Mouse (Mus musculus): ENCODE measurements around the gene AC131692.1. TPM values are rescaled to one million over a fixed set of nuclear protein-coding genes. Genes with fewer than 3 reads are reported as not detected.
A peak's percentile ranks its signal among the peaks of the same experiment; 100 is the strongest.
"Not testable (repeated sequence)": the region's sequence is repeated elsewhere in the genome, so short reads cannot be mapped to it uniquely, and the experiment has no call there.

Gene AC131692.1
- polyA plus RNA-seq, 1 experiment from 2014 or later = not detected

DNA sequence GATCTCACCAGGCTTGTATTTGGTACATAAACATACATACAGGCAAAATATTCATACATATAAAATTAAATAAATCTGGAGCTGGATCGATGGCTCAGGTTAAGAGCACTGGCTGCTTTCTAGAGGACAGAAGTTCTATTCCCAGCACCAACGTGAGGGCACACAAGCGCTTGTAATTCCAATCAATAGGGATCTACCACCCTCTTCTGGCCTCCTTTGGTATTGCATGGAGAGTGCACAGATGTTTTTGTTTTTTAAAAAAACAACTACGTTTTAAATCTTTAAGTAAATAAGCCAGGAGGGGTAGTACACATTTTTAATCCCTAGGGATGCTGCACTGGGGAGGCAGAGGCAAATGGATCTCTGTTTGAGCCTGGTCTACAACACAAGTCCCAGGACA lies 32.1 kb downstream of the AC131692.1 start:
- H3K27ac ChIP-seq (replicated peaks) = no peak overlapping the region
- H3K36me3 ChIP-seq = 0 out of 2 replicates have a peak, but pooled peaks cover 5% of the 10 kb centered on the region
- H3K9me3 ChIP-seq (replicated peaks) = no peaks in the 10 kb centered on the region
- H3K27me3 ChIP-seq (replicated peaks) = no peaks in the 10 kb centered on the region
- WGBS = 18% methylated on average over 4 of the region's 4 CpGs
- H3K4me3 ChIP-seq (replicated peaks) = no peak overlapping the region
- no peak for ATAC-seq (ENCODE audit: low FRiP score)
- peaks cover 13% of the 10 kb centered on the region for H3K4me1 ChIP-seq
- no peak overlapping the region for H3K9ac ChIP-seq (replicated peaks)
- H3K4me2 ChIP-seq = no peak overlapping the region

DNA sequence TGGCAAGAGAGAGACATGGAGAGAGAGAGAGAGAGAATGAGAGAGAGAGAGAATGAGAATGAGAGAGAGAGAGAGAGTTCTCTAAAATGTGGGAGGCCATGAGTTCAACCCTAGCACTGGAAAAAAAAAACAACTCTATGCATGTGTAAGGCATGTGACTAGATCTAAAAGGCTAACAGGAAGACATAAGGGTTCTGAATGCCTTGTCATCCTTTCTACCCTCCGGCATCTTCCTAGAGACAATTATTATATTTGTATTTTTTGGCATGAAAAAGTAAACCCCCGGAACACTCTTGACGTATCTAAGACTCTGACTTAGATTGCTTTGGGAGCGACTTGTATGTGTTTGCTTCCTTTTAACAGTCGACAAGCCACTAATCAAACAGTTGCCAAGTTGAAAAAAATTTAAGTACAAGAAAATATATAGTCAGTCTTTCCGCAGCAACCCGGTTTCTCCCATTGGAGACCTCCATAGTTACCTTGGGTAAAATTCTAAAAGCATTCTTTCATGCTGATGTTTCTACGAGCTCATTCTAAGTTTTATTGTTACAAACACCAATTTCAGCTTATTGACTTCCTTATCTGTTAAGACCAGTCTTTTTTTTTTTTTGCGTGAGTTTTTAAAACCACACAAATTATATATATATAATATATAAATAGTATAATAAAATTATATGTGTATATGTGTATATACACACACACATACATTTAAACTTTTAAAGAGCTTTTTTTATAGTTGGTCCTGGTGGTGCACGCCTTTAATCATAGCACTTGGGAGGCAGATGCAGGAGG lies 32.8 kb downstream of the AC131692.1 start:
- no peak overlapping the region for H3K9ac ChIP-seq (replicated peaks)
- H3K4me2 ChIP-seq = peak overlapping the region; percentile 57
- 0 out of 2 replicates have a peak, but pooled peaks cover 5% of the 10 kb centered on the region for H3K36me3 ChIP-seq
- H3K4me1 ChIP-seq = peaks cover 13% of the 10 kb centered on the region
- H3K27me3 ChIP-seq (replicated peaks) = no peaks in the 10 kb centered on the region
- peak overlapping the region; percentile 94; the same call in 1 of the 2 replicates for H3K27ac ChIP-seq (replicated peaks)
- no peak for ATAC-seq (ENCODE audit: low FRiP score)
- H3K9me3 ChIP-seq (replicated peaks) = no peaks in the 10 kb centered on the region
- WGBS = 73% methylated on average over 10 of the region's 10 CpGs
- H3K4me3 ChIP-seq (replicated peaks) = peak overlapping the region; percentile 57

DNA sequence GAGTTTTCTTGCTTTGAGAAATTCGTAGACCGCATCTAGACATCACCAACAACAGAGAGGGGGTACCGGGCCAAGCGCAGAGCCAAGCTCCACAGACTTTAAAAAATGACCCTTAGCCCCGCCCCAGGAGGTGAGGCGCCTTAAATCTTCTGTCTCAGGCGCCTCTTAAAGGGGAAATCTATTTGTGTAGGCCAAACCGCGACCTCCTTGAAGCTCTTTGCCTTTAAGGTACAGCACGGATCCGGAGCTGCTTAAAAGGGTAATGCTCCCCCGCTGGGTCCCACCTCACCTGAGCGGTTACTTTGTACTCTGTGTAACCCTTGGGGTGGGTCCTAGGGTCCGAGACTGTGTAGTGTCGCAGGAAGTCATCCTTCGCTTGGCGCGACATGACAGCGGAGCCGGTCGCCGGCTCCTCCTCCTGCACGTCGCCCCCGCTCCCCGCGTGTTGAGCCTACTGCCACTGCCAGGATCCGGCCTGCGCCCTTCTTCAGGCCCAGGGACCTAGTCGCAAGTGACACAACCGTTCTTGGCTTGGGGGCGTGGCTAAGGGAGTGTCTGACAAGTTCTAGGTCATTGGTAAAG lies 33.6 kb downstream of the AC131692.1 start, which contains the start of gene Snx15:
Gene Snx15, minus strand, starts transcription at position 545 of the 582 bp plus-strand sequence.
- WGBS = under 1% methylated on average over 32 of the region's 32 CpGs
- Histone ChIP-seq H3K27ac (replicated peaks) (peak within 1 kb of the TSS; percentile 94), H3K9me3 (replicated peaks) (no peaks in the 10 kb centered on the region), H3K9ac (replicated peaks) (peak within 1 kb of the TSS; percentile 74), H3K27me3 (replicated peaks) (no peaks in the 10 kb centered on the region), H3K36me3 (0 out of 2 replicates have a peak, but pooled peaks cover 5% of the 10 kb centered on the region), H3K4me3 (replicated peaks) (peak within 1 kb of the TSS; percentile 57), H3K4me1 (peaks cover 13% of the 10 kb centered on the region), H3K4me2 (peak within 1 kb of the TSS; percentile 57)
- peak; percentile 96 for ATAC-seq (ENCODE audit: low FRiP score)

DNA sequence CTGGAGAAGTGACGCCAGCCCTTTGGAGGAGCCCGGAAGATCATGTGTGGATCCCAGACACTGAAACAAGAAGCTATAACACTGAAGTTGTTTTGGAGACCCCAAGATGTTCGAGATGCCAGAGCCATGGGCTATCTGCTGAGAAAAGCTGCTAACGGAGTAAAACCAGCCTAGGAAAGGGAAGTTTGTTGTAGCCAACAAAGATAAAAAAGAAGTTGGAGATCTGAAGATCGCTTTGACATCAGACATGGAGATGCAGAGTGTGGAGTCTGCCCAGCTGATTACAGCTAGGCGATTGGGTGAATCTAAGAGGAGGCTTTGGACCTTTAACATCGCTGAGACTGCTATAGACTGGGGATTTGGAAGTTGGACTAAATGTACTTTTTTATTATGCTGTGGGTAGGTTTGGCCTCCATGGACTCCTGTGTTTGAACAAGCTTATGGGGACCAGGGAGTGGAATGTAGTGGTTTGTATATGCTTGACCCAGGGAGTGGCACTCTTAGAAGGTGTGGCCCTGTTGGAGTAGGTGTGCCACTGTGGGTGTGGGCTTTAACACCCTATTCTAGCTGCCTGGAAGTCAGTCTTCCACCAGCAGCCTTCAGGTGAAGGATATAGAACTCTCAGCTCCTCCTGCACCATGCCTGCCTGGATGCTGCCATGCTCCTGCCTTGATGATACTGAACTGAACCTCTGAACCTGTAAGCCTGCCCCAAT lies 36.4 kb downstream of the AC131692.1 start:
- not testable (repeated sequence) for H3K27ac ChIP-seq (replicated peaks); H3K4me2 ChIP-seq; H3K9ac ChIP-seq (replicated peaks); H3K4me3 ChIP-seq (replicated peaks); H3K9me3 ChIP-seq (replicated peaks); H3K27me3 ChIP-seq (replicated peaks); H3K4me1 ChIP-seq; ATAC-seq (ENCODE audit: low FRiP score)
- WGBS = 86% methylated on average over 7 of the region's 7 CpGs
- H3K36me3 ChIP-seq = peaks cover 16% of the 10 kb centered on the region

DNA sequence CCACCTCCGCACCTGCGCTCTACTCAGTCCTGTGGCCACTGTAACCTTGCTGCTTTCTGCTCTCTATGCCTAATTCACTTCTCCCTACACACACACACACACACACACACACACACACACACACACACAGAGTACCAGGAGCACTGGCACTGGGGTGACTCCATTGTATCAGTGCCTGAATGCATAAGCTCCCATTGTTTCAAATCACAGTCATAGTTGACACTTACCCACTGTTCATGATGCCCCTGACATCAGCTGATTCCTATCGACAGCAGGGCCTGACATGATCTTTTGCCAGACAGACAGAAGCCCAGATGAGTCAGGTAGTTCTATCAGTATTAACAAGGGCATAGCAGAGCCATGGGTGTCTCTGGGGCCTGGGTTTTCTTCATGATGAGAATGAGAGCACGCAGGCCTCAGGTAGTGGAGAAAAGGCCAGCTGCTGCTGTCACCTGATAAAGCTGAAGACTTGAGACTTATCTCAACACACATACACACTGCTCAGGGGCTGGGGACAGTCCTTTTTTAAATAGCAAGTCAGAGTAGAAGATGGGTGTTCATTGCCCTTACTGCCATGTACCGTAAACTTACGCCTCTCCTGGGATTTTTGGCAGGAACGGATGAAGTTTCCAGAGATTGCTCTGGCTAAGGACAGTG lies 38.1 kb downstream of the AC131692.1 start:
- H3K4me2 ChIP-seq = no peak overlapping the region
- no peaks in the 10 kb centered on the region for H3K9me3 ChIP-seq (replicated peaks)
- no peaks in the 10 kb centered on the region for H3K27me3 ChIP-seq (replicated peaks)
- H3K9ac ChIP-seq (replicated peaks) = 0 out of 2 replicates have a peak overlapping the region, but pooled peaks have one; percentile 10
- ATAC-seq (ENCODE audit: low FRiP score) = no peak
- no peak overlapping the region for H3K4me3 ChIP-seq (replicated peaks)
- peaks cover 4% of the 10 kb centered on the region for H3K4me1 ChIP-seq
- peak overlapping the region; percentile 9; the same call in 1 of the 2 replicates for H3K27ac ChIP-seq (replicated peaks)
- WGBS = 74% methylated on average over 7 of the region's 7 CpGs
- peaks cover 29% of the 10 kb centered on the region for H3K36me3 ChIP-seq

DNA sequence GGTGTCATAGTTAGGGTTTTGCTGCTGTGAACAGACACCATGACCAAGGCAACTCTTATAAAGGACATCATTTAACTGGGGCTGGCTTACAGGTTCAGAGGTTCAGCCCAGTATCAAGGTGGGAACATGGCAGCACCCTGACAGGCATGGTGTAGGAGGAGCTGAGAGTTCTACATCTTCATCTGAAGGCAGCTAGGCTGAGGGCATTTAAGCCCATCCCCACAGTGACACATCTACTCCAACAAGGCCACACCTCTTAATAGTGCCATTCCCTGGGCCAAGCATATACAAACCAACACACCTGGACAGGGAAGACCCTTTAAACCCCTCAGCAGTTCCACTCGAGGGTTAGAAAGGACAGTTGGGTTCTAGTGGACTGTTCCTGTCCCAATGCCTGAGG lies 39.0 kb downstream of the AC131692.1 start:
- 54% methylated on average over 1 of the region's 1 CpGs for WGBS
- not testable (repeated sequence) for ATAC-seq (ENCODE audit: low FRiP score)

DNA sequence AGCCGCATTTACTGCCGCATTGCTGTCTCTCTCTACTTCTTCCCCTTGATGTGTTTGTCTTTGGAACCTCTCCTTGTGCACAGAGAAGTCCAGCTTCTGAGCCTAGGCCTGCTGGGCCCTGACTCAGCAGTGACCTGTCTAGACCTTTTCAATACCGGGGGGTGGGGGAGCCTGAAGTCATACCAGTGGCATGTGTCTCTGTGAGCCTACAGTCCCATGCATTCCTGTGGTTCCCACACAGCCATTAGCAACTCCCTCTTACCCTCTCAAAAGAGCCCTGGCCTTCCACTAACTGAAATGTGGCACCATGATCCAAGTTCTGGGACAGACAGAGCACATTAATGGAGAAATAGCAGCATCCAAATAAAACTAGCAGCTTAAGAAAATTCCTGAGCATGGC lies 42.2 kb downstream of the AC131692.1 start:
- 92% methylated on average over 3 of the region's 3 CpGs for WGBS
- no peak overlapping the region for H3K27ac ChIP-seq (replicated peaks)
- peaks cover 35% of the 10 kb centered on the region for H3K36me3 ChIP-seq
- no peak overlapping the region for H3K4me2 ChIP-seq
- H3K4me3 ChIP-seq (replicated peaks) = no peak overlapping the region
- no peak for ATAC-seq (ENCODE audit: low FRiP score)
- H3K4me1 ChIP-seq = peaks cover 12% of the 10 kb centered on the region
- no peaks in the 10 kb centered on the region for H3K27me3 ChIP-seq (replicated peaks)
- H3K9me3 ChIP-seq (replicated peaks) = no peaks in the 10 kb centered on the region
- no peak overlapping the region for H3K9ac ChIP-seq (replicated peaks)

More for the DNA sequence above, 39.0 kb downstream of the AC131692.1 start:
- H3K4me2 ChIP-seq; H3K9me3 ChIP-seq (replicated peaks); H3K27me3 ChIP-seq (replicated peaks); H3K27ac ChIP-seq (replicated peaks); H3K4me3 ChIP-seq (replicated peaks); H3K4me1 ChIP-seq: not testable (repeated sequence)
- Histone ChIP-seq H3K36me3 (peaks cover 35% of the 10 kb centered on the region), H3K9ac (replicated peaks) (0 out of 2 replicates have a peak overlapping the region, but pooled peaks have one; percentile 10)

DNA sequence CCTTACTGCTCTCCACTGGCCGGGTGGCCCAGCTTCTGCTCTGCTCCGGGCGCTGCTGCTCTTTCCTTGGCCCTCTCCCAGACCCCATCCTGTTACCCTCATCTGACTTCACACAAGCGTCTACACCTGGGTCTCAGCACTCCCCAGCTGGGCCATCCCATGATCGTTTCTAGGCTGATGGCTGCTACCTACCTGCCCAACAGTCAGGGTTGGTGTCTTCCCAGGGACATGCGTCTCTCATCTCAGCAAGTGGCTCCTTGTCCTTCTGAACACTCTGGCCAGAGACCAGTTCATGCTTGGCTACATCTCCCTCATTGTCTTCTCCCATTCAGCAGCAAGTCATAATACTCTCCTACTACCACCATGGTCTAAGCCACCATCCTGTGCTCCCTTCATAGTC lies 45.5 kb downstream of the AC131692.1 start:
- peaks cover 19% of the 10 kb centered on the region for H3K4me1 ChIP-seq
- peaks cover 27% of the 10 kb centered on the region for H3K36me3 ChIP-seq
- no peaks in the 10 kb centered on the region for H3K27me3 ChIP-seq (replicated peaks)
- H3K4me3 ChIP-seq (replicated peaks) = peak overlapping the region; percentile 72
- no peaks in the 10 kb centered on the region for H3K9me3 ChIP-seq (replicated peaks)
- H3K4me2 ChIP-seq = peak overlapping the region; percentile 87
- H3K27ac ChIP-seq (replicated peaks) = peak overlapping the region; percentile 100
- peak overlapping the region; percentile 92 for H3K9ac ChIP-seq (replicated peaks)
- 96% methylated on average over 6 of the region's 6 CpGs for WGBS
- no peak for ATAC-seq (ENCODE audit: low FRiP score)

DNA sequence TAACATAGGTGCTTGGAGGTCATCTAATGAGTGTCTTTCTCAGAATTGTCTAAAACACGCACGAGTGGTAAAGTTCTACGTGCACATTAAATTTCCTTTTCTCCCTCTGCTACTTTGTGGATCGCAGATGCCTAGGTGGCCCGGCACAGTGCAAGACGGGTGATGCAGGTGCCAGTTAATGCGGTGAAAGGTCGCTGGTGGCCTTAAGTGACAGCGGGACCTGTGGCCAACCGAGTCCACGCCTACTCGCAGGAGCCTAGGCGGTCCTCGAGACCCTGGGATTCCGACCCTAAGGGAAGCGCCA lies 46.1 kb downstream of the AC131692.1 start:
- H3K4me1 ChIP-seq = peaks cover 19% of the 10 kb centered on the region
- H3K9me3 ChIP-seq (replicated peaks) = no peaks in the 10 kb centered on the region
- ATAC-seq (ENCODE audit: low FRiP score) = no peak

DNA sequence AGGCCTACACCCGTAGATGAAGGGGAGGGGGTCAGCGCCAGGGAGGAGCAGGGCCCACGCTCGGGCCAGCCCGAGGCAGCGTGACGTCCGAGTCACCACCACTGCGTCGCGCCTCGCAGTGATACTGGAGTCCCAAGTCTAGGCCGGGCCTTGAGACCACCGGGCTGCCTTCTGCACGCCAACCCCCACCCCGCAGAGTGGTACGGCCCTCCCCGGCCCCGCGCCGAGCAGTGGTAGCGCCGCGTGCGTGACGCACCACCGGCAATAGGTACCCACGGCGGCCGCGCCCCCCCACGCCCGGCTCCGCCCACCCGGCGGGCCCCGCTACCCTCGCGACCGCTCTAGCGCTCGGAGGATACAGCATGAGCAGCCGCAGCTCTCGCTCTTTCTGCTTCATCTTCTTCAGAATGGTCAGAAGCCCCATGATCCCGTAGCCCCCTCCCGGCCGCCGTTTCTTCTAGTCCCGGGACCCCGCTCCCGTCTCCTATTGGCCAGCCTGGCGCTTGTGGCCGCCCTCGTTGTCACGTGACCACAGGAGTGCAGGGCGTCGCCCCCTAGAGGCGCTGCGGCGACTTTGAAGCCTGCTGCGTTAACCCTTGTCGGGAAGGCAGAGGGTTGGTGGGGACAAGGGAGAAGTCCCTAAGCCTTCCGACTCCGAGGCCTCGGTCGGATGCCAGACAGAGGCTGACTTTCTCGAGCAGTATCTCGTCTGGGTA lies 46.6 kb downstream of the AC131692.1 start, which contains the start of gene Batf2:
Gene Batf2, plus strand, starts transcription at position 306 of the 716 bp plus-strand sequence.
- ATAC-seq (ENCODE audit: low FRiP score) = peak; percentile 93
- peak within 1 kb of the TSS; percentile 87 for H3K4me2 ChIP-seq
- peaks cover 16% of the 10 kb centered on the region for H3K36me3 ChIP-seq
- WGBS = under 1% methylated on average over 66 of the region's 68 CpGs
- peaks cover 19% of the 10 kb centered on the region for H3K4me1 ChIP-seq
- peak within 1 kb of the TSS; percentile 92 for H3K9ac ChIP-seq (replicated peaks)
- peak within 1 kb of the TSS; percentile 100 for H3K27ac ChIP-seq (replicated peaks)
- no peaks in the 10 kb centered on the region for H3K9me3 ChIP-seq (replicated peaks)
- H3K27me3 ChIP-seq (replicated peaks) = no peaks in the 10 kb centered on the region
- peak within 1 kb of the TSS; percentile 72 for H3K4me3 ChIP-seq (replicated peaks)

More for the DNA sequence above, 46.1 kb downstream of the AC131692.1 start:
- Histone ChIP-seq H3K27ac (replicated peaks) (peak overlapping the region; percentile 100), H3K36me3 (peaks cover 21% of the 10 kb centered on the region), H3K27me3 (replicated peaks) (no peaks in the 10 kb centered on the region), H3K4me3 (replicated peaks) (peak overlapping the region; percentile 72), H3K4me2 (peak overlapping the region; percentile 87), H3K9ac (replicated peaks) (peak overlapping the region; percentile 92)
- WGBS = 5% methylated on average over 16 of the region's 16 CpGs

DNA sequence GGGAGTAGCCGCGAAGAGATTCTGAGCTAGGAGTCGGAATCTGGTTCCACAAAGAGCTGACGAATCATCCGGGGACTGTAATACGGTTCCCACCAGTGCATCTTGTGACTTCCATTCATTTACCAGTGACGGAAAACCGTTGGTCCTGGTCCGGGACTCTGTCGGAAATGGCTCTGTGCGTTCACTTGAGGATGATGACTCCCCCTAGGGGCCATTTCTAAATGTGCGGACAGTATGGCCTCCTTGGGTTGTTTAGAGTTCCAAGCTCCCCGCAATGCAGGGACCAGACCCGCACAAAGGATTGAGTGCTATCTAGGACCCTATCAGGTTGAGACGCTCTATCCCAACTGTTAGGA lies 47.2 kb downstream of the AC131692.1 start, which contains the start of gene Arl2:
Gene Arl2, minus strand, starts transcription at position 155 of the 356 bp plus-strand sequence.
- peak within 1 kb of the TSS; percentile 87 for H3K4me2 ChIP-seq
- WGBS = under 1% methylated on average over 15 of the region's 15 CpGs
- peaks cover 19% of the 10 kb centered on the region for H3K4me1 ChIP-seq
- peak within 1 kb of the TSS; percentile 92 for H3K9ac ChIP-seq (replicated peaks)
- H3K27ac ChIP-seq (replicated peaks) = peak within 1 kb of the TSS; percentile 100
- peak within 1 kb of the TSS; percentile 72 for H3K4me3 ChIP-seq (replicated peaks)
- ATAC-seq (ENCODE audit: low FRiP score) = peak; percentile 78
- no peaks in the 10 kb centered on the region for H3K27me3 ChIP-seq (replicated peaks)
- peaks cover 12% of the 10 kb centered on the region for H3K36me3 ChIP-seq
- no peaks in the 10 kb centered on the region for H3K9me3 ChIP-seq (replicated peaks)

Measured in neural tube, embryonic 15.5 days (tissue).